Mouse (Mus musculus): ENCODE results near the gene Vmp1. TPM values are rescaled to one million over a fixed set of nuclear protein-coding genes. Genes with fewer than 3 reads are reported as not detected.

Vmp1 gene
- polyA plus RNA-seq, 1 experiment from 2014 or later, result 144 TPM

DNA sequence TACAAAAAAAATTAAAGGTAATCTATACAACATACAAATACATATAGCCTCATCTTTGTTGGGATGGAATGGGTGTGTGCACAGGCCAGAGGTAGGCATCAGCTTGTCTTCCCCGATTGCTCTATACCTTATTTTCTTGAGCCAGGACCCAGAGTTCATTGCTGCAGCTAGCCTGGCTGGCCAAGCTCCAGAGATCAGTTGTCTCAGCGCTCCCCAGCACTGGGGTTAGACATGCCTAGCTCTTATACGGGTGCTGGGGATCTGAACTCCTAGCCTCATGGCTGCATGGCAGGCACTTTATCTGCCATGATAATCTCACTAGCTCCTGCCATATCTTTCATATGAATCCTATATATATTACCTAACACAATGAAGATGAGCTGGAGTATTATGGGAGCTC lies 15.5 kb downstream of the Vmp1 start:
- H3K4me2 ChIP-seq, result no peak overlapping the region
- H3K4me3 ChIP-seq (replicated peaks), result no peak overlapping the region
- no peaks in the 10 kb centered on the region for H3K9me3 ChIP-seq (replicated peaks)
- H3K27me3 ChIP-seq, result no peaks in the 10 kb centered on the region
- 85% methylated on average over 3 of the region's 3 CpGs for WGBS
- peaks cover 24% of the 10 kb centered on the region for H3K36me3 ChIP-seq
- ATAC-seq (replicated peaks; ENCODE audit: low FRiP score), result no peak
- no peak overlapping the region for H3K27ac ChIP-seq
- H3K4me1 ChIP-seq, result no peaks in the 10 kb centered on the region
- H3K9ac ChIP-seq, result no peak overlapping the region

DNA sequence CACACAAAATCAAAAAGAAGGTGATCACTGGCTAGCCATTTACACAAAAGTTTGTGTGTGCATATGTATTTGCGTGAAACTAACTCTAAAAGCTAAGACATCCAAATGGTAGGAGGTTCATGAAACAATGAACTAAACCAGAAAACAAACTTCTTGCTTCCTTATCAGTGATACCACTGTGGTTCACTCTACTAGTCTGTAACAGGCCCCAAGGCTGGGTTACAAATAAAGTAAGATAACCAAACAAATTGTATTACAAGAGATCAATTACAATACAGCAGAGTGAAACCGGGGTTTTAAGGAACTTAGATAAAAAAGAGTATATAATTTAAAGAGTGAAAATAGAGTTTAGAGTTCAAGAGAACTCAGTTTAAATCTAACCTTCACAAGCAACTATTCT lies 16.1 kb downstream of the Vmp1 start:
- no peaks in the 10 kb centered on the region for H3K27me3 ChIP-seq
- no peaks in the 10 kb centered on the region for H3K4me1 ChIP-seq
- no peak for ATAC-seq (replicated peaks; ENCODE audit: low FRiP score)
- H3K9ac ChIP-seq, result no peak overlapping the region
- H3K4me3 ChIP-seq (replicated peaks), result no peak overlapping the region
- 91% methylated on average over 2 of the region's 2 CpGs for WGBS
- no peaks in the 10 kb centered on the region for H3K9me3 ChIP-seq (replicated peaks)
- H3K36me3 ChIP-seq, result peaks cover 28% of the 10 kb centered on the region
- no peak overlapping the region for H3K27ac ChIP-seq
- H3K4me2 ChIP-seq, result no peak overlapping the region

DNA sequence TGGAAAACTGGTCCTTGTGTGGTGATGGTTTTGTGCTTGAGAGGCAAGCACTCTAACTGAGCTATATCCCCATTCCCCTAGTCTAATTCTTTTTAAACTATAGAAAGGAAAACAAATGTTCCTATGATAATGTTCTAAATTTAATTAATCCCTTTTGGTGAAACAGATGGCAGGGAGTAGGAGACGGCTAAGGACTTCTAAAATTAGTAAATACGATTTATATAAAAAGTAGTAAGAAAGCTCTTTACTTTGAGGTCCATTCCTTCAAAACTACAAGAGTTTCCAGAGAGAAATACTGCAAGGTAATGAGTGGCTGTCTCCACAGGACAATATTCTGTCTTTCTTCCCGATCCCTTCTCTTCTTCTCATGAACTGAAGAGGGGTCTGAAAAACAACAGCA lies 19.2 kb downstream of the Vmp1 start:
- Histone ChIP-seq H3K27ac (no peak overlapping the region), H3K27me3 (no peaks in the 10 kb centered on the region), H3K9me3 (replicated peaks) (no peaks in the 10 kb centered on the region), H3K36me3 (peaks cover 56% of the 10 kb centered on the region), H3K4me2 (no peak overlapping the region), H3K4me1 (no peaks in the 10 kb centered on the region), H3K4me3 (replicated peaks) (no peak overlapping the region), H3K9ac (no peak overlapping the region)
- ATAC-seq (replicated peaks; ENCODE audit: low FRiP score), result no peak
- 91% methylated on average over 3 of the region's 3 CpGs for WGBS

DNA sequence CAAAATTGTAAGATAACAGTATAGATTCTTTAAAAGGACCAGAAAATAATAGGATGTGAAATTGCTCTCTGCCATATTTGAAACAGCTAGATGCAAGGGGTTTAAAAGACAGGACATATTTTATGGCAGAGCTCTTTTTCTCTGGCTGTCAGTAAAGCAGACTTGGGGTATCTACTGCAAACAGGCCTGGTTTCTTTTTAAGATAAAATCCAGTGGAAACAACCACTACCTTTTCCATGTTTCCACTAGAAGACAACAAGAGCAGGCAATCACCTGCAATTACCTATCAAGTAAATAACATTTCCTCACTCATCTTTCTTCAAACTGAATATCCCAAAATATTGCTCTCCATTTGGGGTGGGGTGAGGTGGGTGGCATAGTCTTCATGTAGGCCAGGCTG lies 19.7 kb downstream of the Vmp1 start:
- H3K9me3 ChIP-seq (replicated peaks), result no peaks in the 10 kb centered on the region
- no peaks in the 10 kb centered on the region for H3K4me1 ChIP-seq
- no peak overlapping the region for H3K4me2 ChIP-seq
- H3K4me3 ChIP-seq (replicated peaks), result no peak overlapping the region
- no peak overlapping the region for H3K9ac ChIP-seq
- H3K36me3 ChIP-seq, result peaks cover 60% of the 10 kb centered on the region
- no peaks in the 10 kb centered on the region for H3K27me3 ChIP-seq
- no peak overlapping the region for H3K27ac ChIP-seq
- ATAC-seq (replicated peaks; ENCODE audit: low FRiP score), result no peak

DNA sequence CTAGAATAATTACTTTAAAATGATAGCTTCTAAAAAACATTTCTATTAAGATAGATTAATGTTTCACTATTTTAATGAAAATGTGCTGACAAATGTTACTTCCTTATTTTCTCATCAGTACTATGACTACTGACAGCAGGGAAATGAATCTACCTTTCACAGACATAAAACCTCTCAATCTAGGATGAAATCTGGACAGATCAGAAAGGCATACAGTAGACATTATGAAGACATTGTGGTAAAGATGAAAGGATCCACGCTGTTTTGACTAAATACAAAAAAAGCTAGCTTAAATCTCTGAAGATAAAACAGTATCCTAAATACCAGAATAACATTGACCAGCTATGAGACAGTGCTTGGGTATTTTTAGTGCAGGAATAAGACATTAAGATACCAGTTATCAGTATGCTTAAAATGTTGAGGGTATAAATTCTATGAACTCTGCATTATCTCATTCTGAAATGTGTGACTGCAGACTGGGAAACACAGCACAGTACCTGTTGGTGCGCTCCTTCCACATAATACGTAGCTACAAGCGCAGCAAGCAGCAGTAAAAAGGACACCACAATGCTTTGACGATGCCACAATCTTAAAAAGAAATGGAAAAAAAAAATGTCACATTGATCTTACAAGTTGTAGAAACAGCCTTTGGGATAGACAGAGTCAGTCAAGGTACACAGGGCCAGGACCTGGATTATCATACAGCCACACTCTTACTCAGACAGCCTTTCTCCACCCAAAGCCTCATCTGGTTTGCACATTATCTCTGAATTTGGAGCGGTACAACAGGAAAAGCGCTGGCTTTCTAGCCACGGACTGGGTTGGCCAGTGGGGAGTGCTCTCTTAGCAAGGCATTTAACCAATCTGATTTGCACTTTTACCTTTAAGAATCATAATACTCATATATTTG lies 20.4 kb downstream of the Vmp1 start:
- ATAC-seq (replicated peaks; ENCODE audit: low FRiP score), result 0 out of 2 replicates have a peak, but pooled peaks have one; percentile 62
- Histone ChIP-seq H3K27me3 (no peaks in the 10 kb centered on the region), H3K9ac (no peak overlapping the region), H3K9me3 (replicated peaks) (no peaks in the 10 kb centered on the region), H3K4me2 (no peak overlapping the region), H3K4me1 (no peaks in the 10 kb centered on the region), H3K36me3 (peaks cover 64% of the 10 kb centered on the region), H3K4me3 (replicated peaks) (no peak overlapping the region), H3K27ac (no peak overlapping the region)
- WGBS, result 93% methylated on average over 8 of the region's 8 CpGs

DNA sequence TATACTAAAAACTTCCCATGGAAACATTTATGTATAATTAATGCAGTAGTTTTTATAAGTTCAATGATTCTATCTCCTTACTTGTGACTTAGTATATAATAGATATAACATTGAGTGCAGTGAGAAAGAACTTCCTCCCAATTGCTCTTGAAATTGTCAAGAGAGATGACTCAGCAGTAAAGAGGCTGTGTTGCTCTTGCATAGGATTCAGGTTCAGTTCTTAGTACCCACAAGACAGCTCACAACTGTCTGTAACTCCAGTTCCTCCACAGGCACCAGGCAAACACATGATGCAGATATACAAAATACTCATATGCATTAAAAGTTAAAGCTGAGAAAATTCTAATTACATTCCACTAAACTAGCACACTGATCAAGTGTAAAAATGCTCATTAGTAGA lies 25.8 kb downstream of the Vmp1 start:
- Histone ChIP-seq H3K36me3 (peaks cover 42% of the 10 kb centered on the region), H3K4me1 (no peaks in the 10 kb centered on the region), H3K9ac (no peak overlapping the region), H3K27me3 (no peaks in the 10 kb centered on the region), H3K4me3 (replicated peaks) (no peak overlapping the region), H3K9me3 (replicated peaks) (no peaks in the 10 kb centered on the region), H3K27ac (no peak overlapping the region), H3K4me2 (no peak overlapping the region)
- no peak for ATAC-seq (replicated peaks; ENCODE audit: low FRiP score)

DNA sequence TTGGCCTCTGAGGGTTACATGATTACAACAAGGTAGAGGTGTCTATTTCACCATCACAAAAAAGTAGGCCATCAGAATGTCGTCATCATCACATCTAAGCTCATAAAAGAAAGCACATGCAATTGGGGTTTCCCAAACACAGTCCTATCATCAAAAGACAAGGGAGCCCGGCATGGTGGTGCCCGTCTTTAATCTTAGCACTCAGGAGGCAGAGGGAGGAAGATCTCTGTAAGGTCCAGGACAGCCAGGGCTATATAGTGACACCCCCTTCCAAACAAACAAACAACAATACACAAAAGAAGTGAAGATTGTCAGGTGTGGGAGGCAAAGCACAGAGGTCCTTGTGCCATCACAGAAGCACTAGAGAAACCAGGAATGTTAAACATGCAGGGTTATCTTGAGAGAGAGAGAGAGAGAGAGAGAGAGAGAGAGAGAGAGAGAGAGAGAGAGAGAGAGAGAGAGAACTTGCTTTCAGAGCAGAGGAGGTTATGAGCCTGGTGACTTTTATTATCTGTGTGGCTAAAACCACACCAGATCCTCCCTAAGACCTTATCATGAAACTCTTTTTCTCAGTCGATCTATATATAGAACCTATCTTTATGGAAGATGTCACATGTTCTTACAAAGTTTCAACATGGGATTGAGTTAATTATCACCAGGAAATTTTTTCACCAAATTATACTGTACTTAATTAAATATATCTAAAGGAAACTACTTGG lies 26.6 kb downstream of the Vmp1 start:
- H3K9me3 ChIP-seq (replicated peaks), result no peaks in the 10 kb centered on the region
- no peak overlapping the region for H3K4me2 ChIP-seq
- 86% methylated on average over 4 of the region's 4 CpGs for WGBS
- no peaks in the 10 kb centered on the region for H3K27me3 ChIP-seq
- no peak overlapping the region for H3K27ac ChIP-seq
- H3K4me3 ChIP-seq (replicated peaks), result no peak overlapping the region
- no peak overlapping the region for H3K9ac ChIP-seq
- peaks cover 35% of the 10 kb centered on the region for H3K36me3 ChIP-seq
- no peak for ATAC-seq (replicated peaks; ENCODE audit: low FRiP score)
- H3K4me1 ChIP-seq, result no peaks in the 10 kb centered on the region

DNA sequence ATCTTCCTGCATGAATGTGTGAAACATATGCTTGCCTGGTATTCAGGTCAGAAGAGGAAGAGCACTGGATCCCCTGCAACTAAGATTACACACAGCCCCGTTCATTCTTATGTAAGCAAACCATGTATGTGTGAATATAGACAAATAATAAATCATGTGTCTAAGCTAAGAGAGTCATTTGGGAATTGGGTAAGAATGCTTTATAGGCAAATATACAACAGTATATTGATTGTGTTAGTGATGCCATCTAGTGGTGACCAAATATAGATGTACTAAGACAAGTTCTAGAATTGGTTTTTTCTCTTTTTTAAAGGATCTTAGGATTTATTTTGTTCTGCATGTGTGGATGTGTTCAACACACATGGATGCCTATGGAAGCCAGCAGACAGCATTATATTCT lies 28.0 kb downstream of the Vmp1 start:
- no peaks in the 10 kb centered on the region for H3K9me3 ChIP-seq (replicated peaks)
- no peak overlapping the region for H3K4me2 ChIP-seq
- H3K4me3 ChIP-seq (replicated peaks), result no peak overlapping the region
- no peaks in the 10 kb centered on the region for H3K27me3 ChIP-seq
- 41% methylated on average over 1 of the region's 1 CpGs for WGBS
- no peak overlapping the region for H3K27ac ChIP-seq
- no peaks in the 10 kb centered on the region for H3K4me1 ChIP-seq
- no peak overlapping the region for H3K9ac ChIP-seq
- peaks cover 22% of the 10 kb centered on the region for H3K36me3 ChIP-seq
- ATAC-seq (replicated peaks; ENCODE audit: low FRiP score), result no peak

DNA sequence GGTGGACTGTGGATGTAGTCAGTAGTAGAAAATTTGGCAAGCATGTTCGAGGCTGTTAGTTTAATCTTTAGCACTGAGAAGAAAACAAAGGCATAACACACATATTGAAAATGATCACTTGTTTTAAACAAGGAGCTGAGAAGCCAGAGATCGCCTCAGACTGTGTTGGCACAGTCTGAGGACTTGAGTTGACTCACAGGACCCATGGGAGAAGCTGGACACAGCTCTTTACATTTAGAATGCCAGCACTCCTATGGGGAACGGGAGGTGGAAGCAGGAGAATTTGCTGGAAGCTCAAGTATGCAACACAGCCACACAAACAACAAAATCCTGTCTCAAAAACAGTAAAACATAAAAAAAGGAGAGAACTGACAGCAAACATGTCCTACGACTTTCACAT lies 29.5 kb downstream of the Vmp1 start:
- ATAC-seq (replicated peaks; ENCODE audit: low FRiP score), result no peak
- Histone ChIP-seq H3K4me2 (no peak overlapping the region), H3K4me1 (no peaks in the 10 kb centered on the region), H3K9ac (no peak overlapping the region), H3K27me3 (no peaks in the 10 kb centered on the region), H3K27ac (no peak overlapping the region), H3K36me3 (peaks cover 10% of the 10 kb centered on the region), H3K9me3 (replicated peaks) (no peaks in the 10 kb centered on the region), H3K4me3 (replicated peaks) (no peak overlapping the region)
- WGBS, result 86% methylated on average over 4 of the region's 4 CpGs

DNA sequence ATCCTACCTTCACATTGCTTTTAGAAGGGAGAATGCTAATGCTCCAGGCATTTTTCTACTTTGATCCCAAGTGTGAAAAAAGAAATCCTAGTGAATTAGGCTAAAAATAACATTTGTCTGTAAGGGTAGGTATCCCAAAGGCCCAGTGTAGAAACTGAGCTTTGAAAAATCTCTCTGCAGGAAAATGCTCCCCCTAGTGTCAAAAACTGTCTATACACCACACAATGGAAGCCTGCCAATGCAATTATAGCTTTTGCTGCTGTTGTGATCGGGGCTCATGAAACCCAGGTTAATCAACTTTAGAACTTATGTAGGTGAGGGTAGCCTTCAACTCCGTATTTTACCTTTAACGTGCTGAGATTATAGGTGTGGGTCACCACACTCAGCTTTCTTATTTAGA lies 30.2 kb downstream of the Vmp1 start:
- Histone ChIP-seq H3K4me3 (replicated peaks) (no peak overlapping the region), H3K9me3 (replicated peaks) (no peaks in the 10 kb centered on the region), H3K27me3 (no peaks in the 10 kb centered on the region), H3K4me2 (no peak overlapping the region), H3K36me3 (peaks cover 6% of the 10 kb centered on the region; the same call in 1 of the 2 replicates), H3K9ac (no peak overlapping the region), H3K4me1 (no peaks in the 10 kb centered on the region), H3K27ac (no peak overlapping the region)
- ATAC-seq (replicated peaks; ENCODE audit: low FRiP score), result no peak
- WGBS, result 32% methylated on average over 3 of the region's 3 CpGs

DNA sequence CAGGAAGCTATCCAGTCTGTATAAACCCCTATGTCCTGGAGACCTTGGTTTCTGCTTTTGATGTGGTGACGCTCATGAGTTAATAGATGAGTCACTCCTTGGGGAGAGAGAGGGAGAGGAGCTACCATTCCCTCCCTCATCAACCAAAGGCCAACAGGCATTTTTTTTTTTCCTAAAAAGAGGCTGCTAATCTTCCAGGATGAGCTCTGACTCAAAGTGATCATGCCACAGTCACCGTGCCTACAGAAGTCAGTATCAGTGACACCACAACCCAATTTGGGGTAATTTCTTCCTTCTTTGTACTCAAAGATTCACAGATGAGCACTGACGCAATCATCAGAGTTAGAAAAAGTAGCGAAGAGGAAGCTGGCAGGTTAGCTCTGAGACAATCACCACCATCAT lies 31.1 kb downstream of the Vmp1 start:
- 0 out of 2 replicates have a peak, but pooled peaks cover 4% of the 10 kb centered on the region for H3K36me3 ChIP-seq
- H3K4me1 ChIP-seq, result no peaks in the 10 kb centered on the region
- WGBS, result 88% methylated on average over 4 of the region's 4 CpGs

DNA sequence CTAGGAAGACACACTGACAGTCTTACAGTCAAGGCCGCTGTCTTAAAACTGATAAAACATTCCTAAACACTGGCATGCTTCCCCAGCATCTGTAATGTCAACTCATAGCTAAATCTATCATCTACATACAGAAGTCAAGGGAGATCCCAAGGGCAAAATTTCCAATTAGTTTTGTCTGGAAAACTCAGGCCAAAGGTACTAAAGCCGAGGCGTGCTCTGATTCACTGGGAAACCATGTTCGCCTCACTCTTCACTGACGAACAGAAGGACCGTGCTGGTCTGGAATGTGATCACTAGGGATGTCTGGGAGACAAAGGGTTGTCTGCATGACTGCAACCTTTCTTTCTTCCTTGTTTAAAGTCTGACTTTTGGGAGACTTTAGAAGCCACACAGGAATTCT lies 33.0 kb downstream of the Vmp1 start:
- no peak overlapping the region for H3K9ac ChIP-seq
- WGBS, result 75% methylated on average over 6 of the region's 6 CpGs
- no peak overlapping the region for H3K4me2 ChIP-seq
- H3K4me1 ChIP-seq, result no peaks in the 10 kb centered on the region
- 0 out of 2 replicates have a peak, but pooled peaks cover 4% of the 10 kb centered on the region for H3K36me3 ChIP-seq
- no peaks in the 10 kb centered on the region for H3K9me3 ChIP-seq (replicated peaks)
- no peak for ATAC-seq (replicated peaks; ENCODE audit: low FRiP score)
- no peak overlapping the region for H3K4me3 ChIP-seq (replicated peaks)
- no peak overlapping the region for H3K27ac ChIP-seq
- H3K27me3 ChIP-seq, result no peaks in the 10 kb centered on the region

More for the DNA sequence above, 31.1 kb downstream of the Vmp1 start:
- Histone ChIP-seq H3K4me2 (no peak overlapping the region), H3K27me3 (no peaks in the 10 kb centered on the region), H3K4me3 (replicated peaks) (no peak overlapping the region), H3K9ac (no peak overlapping the region), H3K27ac (no peak overlapping the region), H3K9me3 (replicated peaks) (no peaks in the 10 kb centered on the region)
- ATAC-seq (replicated peaks; ENCODE audit: low FRiP score), result no peak

Measured in kidney, embryonic 15.5 days (tissue).